Mouse (Mus musculus) frontal cortex, adult 2 months (tissue): Measurements from ENCODE around the gene Gnas. TPM values are rescaled to one million over a fixed set of nuclear protein-coding genes. Genes with fewer than 3 reads are reported as not detected.
"Not testable (repeated sequence)": the region's sequence is repeated elsewhere in the genome, so short reads cannot be mapped to it uniquely, and the experiment has no call there.

Experiments used
- DNase-seq, 2 experiments: peaks; one replicate each; pipeline ENCODE4 v3.0.0; 2022; ENCODE audit warnings: low spot score in 1 of 2; ENCODE audit errors: extremely low spot score in 1 of 2
- polyA plus RNA-seq: library from polyadenylated mRNA; depleted of rRNA; stranded (reverse); fragments of >200 nt; gene quantifications from 2 replicates; pipeline ENCODE4 v1.2.3, GENCODE M21; 2012; rRNA removed

The Gnas gene
- polyA plus RNA-seq, 1 experiment, result 2,275 TPM

- DNase-seq, result no peak
Measured at GRCm38 (mm10) chr2:174346612-174346998, 62.5 kb downstream of the Gnas start, which contains the start of gene Gm20721. Gene Gm20721, minus strand, starts transcription at chr2:174346712.

- DNase-seq, result not testable (repeated sequence)
Measured at GRCm38 (mm10) chr2:174346999-174347668, 63.0 kb downstream of the Gnas start.

GRCm38 (mm10) chr2:174358516-174358915 lies 74.4 kb downstream of the Gnas start:
- no peak for DNase-seq

- DNase-seq, result no peak
Measured at GRCm38 (mm10) chr2:174359656-174360055, 75.5 kb downstream of the Gnas start.

- DNase-seq, result no peak
Measured at GRCm38 (mm10) chr2:174366571-174366970, 82.5 kb downstream of the Gnas start.

GRCm38 (mm10) chr2:174381021-174381420 lies 96.9 kb downstream of the Gnas start:
- no peak for DNase-seq

GRCm38 (mm10) chr2:174391936-174392335 lies 107.8 kb downstream of the Gnas start:
- DNase-seq, result no peak

GRCm38 (mm10) chr2:174392554-174392953 lies 108.4 kb downstream of the Gnas start:
- DNase-seq, result no peak

- DNase-seq, result no peak
Measured at GRCm38 (mm10) chr2:174393383-174393782, 109.3 kb downstream of the Gnas start.

Other genes starting within 250 kb of the Gnas start
- 66.2 and 73.0 TPM in 2 replicates for gene Stx16, start 208.0 kb upstream of the Gnas start, polyA plus RNA-seq
- gene Npepl1, start 174.0 kb upstream of the Gnas start, polyA plus RNA-seq, result 24.1 and 24.7 TPM in 2 replicates
- gene Gm20721, start 62.4 kb downstream of the Gnas start, polyA plus RNA-seq, result 2.9 and 7.7 TPM in 2 replicates
- 75.5 and 77.1 TPM in 2 replicates for gene Nelfcd, start 131.5 kb downstream of the Gnas start, polyA plus RNA-seq
- 71.3 and 75.2 TPM in 2 replicates for gene Ctsz, start 154.7 kb downstream of the Gnas start, polyA plus RNA-seq
- gene Tubb1, start 166.4 kb downstream of the Gnas start, polyA plus RNA-seq, result 0.25 TPM in 1 of 2 replicates, not detected in the other
- 547 and 598 TPM in 2 replicates for gene Atp5e, start 179.8 kb downstream of the Gnas start, polyA plus RNA-seq
- 85.6 and 95.5 TPM in 2 replicates for gene Prelid3b, start 188.8 kb downstream of the Gnas start, polyA plus RNA-seq